Mouse (Mus musculus) megakaryocyte, embryonic 14.5 days (primary cell): ENCODE measurements at regions not wholly inside any gene's neighbourhood (a gene's known extent, or its start where the extent isn't known, plus 50 kb on each side); places are given as distances from the start of the nearest gene placed in this dataset.

Experiments used
- FLI1 ChIP-seq: IDR thresholded peaks from 2 replicates; pipeline ENCODE4 v1.6.1; 2012; ENCODE audit warnings: low read length, inconsistent platforms, mixed read lengths
- GATA1 ChIP-seq: IDR thresholded peaks from 3 replicates; pipeline ENCODE4 v1.6.1; 2012; ENCODE audit warnings: mixed read lengths, low read length, inconsistent platforms, borderline replicate concordance

- TF ChIP-seq GATA1 (no peak), FLI1 (no peak)
These were observed 812.6 kb downstream of the Dach1 start for GRCm38 (mm10) chr14:97356915-97357314.
